Mouse (Mus musculus) T-cell, adult 66 days (primary cell): ENCODE measurements around the gene 1700028J19Rik. TPM values are rescaled to one million over a fixed set of nuclear protein-coding genes. Genes with fewer than 3 reads are reported as not detected.

Experiments used
- total RNA-seq, 2 experiments: library from RNA; stranded (reverse); gene quantifications; 3 replicates in 1 of 2; 4 replicates in 1 of 2; pipeline ENCODE4 v1.2.4; 2023

The 1700028J19Rik gene
- total RNA-seq, result 1 to 10 TPM; 2.2 to 2.5 TPM

GRCm38 (mm10) chr7:44246055-44246983 lies at the start of gene 1700028J19Rik, which contains the start of gene 2410002F23Rik:
TSS of gene 1700028J19Rik (minus strand) at chr7:44246695.
TSS of gene 2410002F23Rik (plus strand) at chr7:44246722.

GRCm38 (mm10) chr7:44261147-44261546 lies 14.7 kb upstream of the 1700028J19Rik start, which contains the start of gene Gm15517:
TSS of gene Gm15517 (plus strand) at chr7:44261447.

GRCm38 (mm10) chr7:44257278-44257677 lies 10.8 kb upstream of the 1700028J19Rik start, which contains the start of gene Acp4:
TSS of gene Acp4 (minus strand) at chr7:44257378.

GRCm38 (mm10) chr7:44235909-44236308 lies 10.6 kb downstream of the 1700028J19Rik start, which contains the start of gene Gm36864:
TSS of gene Gm36864 (plus strand) at chr7:44236177.

GRCm38 (mm10) chr7:44225076-44225475 lies 21.4 kb downstream of the 1700028J19Rik start, which contains the start of gene Klk1:
TSS of gene Klk1 (plus strand) at chr7:44225360.

GRCm38 (mm10) chr7:44215645-44216044 lies 30.9 kb downstream of the 1700028J19Rik start, which contains the start of gene Klk1b5:
TSS of gene Klk1b5 (plus strand) at chr7:44215945.

GRCm38 (mm10) chr7:44207135-44207534 lies 39.4 kb downstream of the 1700028J19Rik start, which contains the start of gene Klk1b4:
TSS of gene Klk1b4 (plus strand) at chr7:44207435.

GRCm38 (mm10) chr7:44197891-44198290 lies 48.6 kb downstream of the 1700028J19Rik start, which contains the start of gene Klk1b3:
TSS of gene Klk1b3 (plus strand) at chr7:44198191.

GRCm38 (mm10) chr7:44187936-44188335 lies 58.6 kb downstream of the 1700028J19Rik start, which contains the start of gene Klk1b24:
TSS of gene Klk1b24 (plus strand) at chr7:44188236.

Other genes with a start within 250 kb of the 1700028J19Rik start
- not detected for gene Klk1b26, start 234.5 kb downstream of the 1700028J19Rik start, total RNA-seq
- 1 to 10 TPM in 1 of 2 experiments, not detected in 1; 1.1 TPM for gene Klk1b27, start 194.4 kb downstream of the 1700028J19Rik start, total RNA-seq
- not detected for gene Klk1b21, start 144.4 kb downstream of the 1700028J19Rik start, total RNA-seq
- not detected for gene Klk1b22, start 134.0 kb downstream of the 1700028J19Rik start, total RNA-seq
- gene Klk1b16, start 109.9 kb downstream of the 1700028J19Rik start, total RNA-seq, result not detected
- not detected for gene Klk1b24, start 58.5 kb downstream of the 1700028J19Rik start, total RNA-seq
- gene Klk1b3, start 48.5 kb downstream of the 1700028J19Rik start, total RNA-seq, result not detected
- not detected for gene Klk1b4, start 39.3 kb downstream of the 1700028J19Rik start, total RNA-seq
- not detected for gene Klk1b5, start 30.8 kb downstream of the 1700028J19Rik start, total RNA-seq
- gene Klk1, start 21.3 kb downstream of the 1700028J19Rik start, total RNA-seq, result 1 to 10 TPM; 1.2 to 1.8 TPM
- gene Gm36864, start 10.5 kb downstream of the 1700028J19Rik start, total RNA-seq, result not detected
- gene 2410002F23Rik, start within 50 bp of the 1700028J19Rik start, total RNA-seq, result 100 to 1,000 TPM; 161 to 167 TPM
- not detected for gene Acp4, start 10.7 kb upstream of the 1700028J19Rik start, total RNA-seq
- gene Gm15517, start 14.8 kb upstream of the 1700028J19Rik start, total RNA-seq, result not detected
- gene Clec11a, start 60.2 kb upstream of the 1700028J19Rik start, total RNA-seq, result 1 to 10 TPM in 1 of 2 experiments, under 1 TPM in 1; 0.98 to 1.1 TPM
- gene Shank1, start 63.6 kb upstream of the 1700028J19Rik start, total RNA-seq, result under 1 TPM; 0.21 to 0.82 TPM
- under 1 TPM in 1 of 2 experiments, not detected in 1; 0.87 TPM for gene Syt3, start 137.4 kb upstream of the 1700028J19Rik start, total RNA-seq
- gene 1700008O03Rik, start 139.1 kb upstream of the 1700028J19Rik start, total RNA-seq, result not detected
- gene Lrrc4b, start 182.3 kb upstream of the 1700028J19Rik start, total RNA-seq, result not detected
- gene Aspdh, start 218.7 kb upstream of the 1700028J19Rik start, total RNA-seq, result not detected
- gene Josd2, start 221.3 kb upstream of the 1700028J19Rik start, total RNA-seq, result 10 to 100 TPM; 46.2 to 57.4 TPM
- gene Emc10, start 249.8 kb upstream of the 1700028J19Rik start, total RNA-seq, result 10 to 100 TPM; 89.9 to 94.2 TPM
- 1 to 10 TPM; 5.4 to 6.4 TPM for gene Fam71e1, start 249.9 kb upstream of the 1700028J19Rik start, total RNA-seq